Mouse (Mus musculus) gastrocnemius, adult 8-10 months (tissue): ENCODE results near the gene 5730522E02Rik. TPM values are rescaled to one million over a fixed set of nuclear protein-coding genes. Genes with fewer than 3 reads are reported as not detected.

Experiments
- DNase-seq, 2 experiments: peaks; one replicate each; pipeline ENCODE4 v3.0.0; 2022; ENCODE audit warnings: low spot score in 2 of 2
- total RNA-seq, 4 experiments: library from RNA; stranded (reverse); gene quantifications; 2 replicates each; pipeline ENCODE4 v1.2.4; 2022

5730522E02Rik gene
- total RNA-seq, 4 experiments from 2014 or later, result not detected

- DNase-seq, result no peak
Observed at GRCm38 (mm10) chr11:26004018-26004417, 206.5 kb downstream of the 5730522E02Rik start.

DNA sequence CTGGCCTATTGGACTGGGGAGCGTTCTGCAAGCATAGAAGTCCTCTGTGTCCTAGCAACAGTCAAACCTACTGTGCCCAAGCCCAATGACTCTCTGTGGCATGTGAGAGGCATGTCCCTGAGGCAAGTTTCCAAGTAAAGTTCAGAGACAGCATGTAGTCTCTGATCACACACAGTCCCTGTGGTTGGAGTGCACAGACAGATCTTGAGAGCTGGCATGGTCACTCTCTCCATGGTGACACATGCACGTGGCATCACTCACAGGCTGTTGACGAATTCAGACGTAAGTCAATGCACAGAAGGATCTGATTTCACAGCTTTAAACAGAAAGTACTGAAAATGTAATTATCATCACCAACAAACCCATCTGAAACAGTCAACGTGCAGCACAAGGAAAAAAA lies 210.8 kb downstream of the 5730522E02Rik start:
- no peak for DNase-seq

DNA sequence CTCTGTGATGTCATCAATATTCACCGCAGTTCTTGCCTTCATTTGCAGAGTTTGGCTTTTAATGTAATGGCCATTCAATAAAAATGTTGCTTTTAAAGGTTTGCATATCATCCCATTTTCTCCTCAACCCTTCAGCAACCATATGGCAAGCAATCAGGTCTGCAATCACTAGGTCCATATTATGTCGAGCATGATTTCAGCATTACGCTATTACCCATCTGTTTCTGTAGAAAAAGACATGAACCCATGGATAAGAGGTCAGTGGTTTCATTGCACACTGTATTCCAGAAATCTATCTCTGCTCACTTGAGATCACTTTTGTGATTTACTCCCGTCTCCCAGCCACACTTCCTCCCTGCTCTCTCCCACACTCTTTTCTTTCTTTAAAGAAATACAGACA lies 213.1 kb downstream of the 5730522E02Rik start:
- DNase-seq, result no peak

GRCm38 (mm10) chr11:25994128-25994527 lies 216.4 kb downstream of the 5730522E02Rik start:
- no peak for DNase-seq

DNA sequence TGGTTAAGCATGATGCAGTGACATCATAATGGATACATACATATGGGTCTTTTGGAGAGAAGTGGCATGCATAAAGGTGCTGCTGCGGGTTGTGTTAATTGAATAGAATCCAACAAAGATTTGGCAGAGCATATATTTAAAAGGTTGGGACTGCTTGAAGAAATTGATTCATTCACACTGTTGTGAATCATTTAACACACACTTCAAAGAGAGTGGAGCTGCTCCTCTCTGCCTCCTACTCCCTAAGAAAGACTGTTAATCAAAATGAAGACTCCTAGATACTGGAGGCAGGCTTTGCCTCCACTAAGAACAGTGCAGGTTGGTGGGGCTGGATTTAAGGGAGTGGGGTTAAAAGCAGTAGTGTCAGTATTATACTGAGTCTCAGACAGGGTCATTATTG lies 218.3 kb downstream of the 5730522E02Rik start:
- no peak for DNase-seq

GRCm38 (mm10) chr11:25978736-25979276 lies 231.8 kb downstream of the 5730522E02Rik start:
- no peak for DNase-seq

GRCm38 (mm10) chr11:25941504-25941903 lies 269.1 kb downstream of the 5730522E02Rik start:
- DNase-seq, result no peak

DNA sequence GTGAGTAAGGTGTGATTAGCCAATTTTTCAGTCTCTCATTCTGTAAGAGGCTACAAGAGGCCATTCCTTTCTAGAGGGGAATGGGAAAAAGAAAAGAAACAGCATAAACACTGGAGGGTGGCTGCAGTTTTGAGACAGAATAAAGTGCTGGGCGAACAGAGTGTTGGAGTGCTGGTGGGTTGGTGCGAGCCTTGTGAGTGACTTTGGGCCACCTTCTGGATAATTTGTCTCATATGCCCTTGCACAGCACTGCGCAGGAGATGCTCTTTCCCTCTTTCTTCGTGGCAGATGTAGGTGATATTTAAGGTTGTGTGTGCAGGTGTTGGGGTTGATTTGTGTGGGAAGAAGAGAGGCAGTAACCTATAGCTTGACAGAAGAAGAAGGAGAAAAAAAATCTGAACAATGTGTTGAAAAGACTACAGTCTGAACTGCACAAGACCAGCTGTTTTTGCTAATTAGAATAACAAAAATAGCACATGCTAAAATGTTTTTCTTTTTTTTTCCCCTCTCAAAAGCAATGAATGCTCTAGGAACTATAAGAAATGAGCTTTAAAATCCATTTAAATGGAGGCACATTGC lies 269.8 kb downstream of the 5730522E02Rik start:
- DNase-seq, result no peak

DNA sequence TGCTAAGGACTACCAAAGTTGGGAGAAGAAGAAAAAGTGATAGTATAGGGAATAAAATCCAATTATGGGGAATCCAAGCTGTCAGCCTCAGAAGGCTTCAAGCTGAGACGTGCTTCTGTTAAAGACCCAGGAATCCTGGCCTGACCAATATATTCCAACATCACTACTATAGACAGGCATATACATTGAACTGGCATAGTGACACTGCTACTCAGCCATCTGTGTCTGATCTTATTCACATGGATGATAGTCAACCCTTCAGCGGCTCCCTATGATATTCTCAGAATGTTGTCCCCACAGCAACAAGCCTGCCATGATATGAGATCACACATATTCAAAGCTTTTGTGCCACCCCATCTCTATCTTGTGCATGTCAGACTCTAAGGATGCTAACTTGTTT lies 284.3 kb downstream of the 5730522E02Rik start:
- DNase-seq, result no peak

DNA sequence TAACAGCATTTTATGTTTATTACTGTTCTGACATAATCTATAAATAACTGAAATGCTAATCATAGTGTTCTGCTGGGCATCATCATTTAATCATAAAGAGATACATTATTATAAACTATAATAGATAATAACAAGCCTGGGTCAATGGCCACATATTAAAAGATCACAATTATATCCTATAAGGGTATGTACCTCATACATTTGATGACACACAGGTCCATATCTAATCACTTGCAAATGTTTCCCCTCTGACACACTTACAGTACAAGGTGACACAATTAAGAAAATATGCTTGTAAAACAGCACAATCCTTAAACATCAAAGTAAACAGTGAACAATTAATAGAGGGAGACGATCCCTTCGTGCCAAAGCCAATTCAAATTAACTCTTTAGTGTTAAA lies 308.2 kb downstream of the 5730522E02Rik start:
- DNase-seq, result no peak

DNA sequence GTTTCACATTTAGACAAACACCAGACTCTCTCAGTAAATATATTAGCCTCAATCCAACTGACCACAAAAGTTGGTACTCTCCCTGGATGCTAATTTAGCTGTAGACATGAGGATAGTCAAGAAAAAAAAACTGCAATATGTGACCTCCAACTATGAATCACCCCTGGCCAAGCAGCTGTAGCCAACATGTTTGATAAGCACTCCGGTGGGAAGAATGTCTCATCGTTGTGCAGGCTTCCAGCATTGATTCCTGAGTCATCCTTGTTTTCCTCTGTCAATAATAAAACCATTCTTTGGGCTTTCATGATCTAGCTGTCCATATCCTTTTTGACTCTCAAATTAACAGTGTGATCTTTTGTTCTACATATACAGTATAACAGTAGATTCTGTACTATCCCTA lies 308.9 kb downstream of the 5730522E02Rik start:
- DNase-seq, result no peak

DNA sequence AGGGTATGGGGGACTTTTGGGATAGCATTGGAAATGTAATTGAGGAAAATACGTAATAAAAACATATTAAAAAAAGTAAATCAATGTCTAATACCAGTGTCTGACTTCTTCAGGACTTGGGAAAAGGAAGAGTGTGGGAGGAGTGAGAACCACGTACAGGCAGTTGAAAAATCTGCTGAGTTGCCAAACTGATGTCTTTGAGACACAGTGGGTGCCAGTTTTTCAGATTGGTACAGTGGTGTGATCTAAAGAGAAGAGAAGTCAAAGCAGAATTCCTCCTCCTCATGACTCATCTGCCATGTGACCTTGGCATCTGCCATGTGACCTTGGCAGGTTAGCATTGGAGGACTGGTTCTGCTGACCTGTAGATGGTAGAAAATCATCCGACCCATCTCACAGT lies 316.7 kb downstream of the 5730522E02Rik start:
- DNase-seq, result no peak

DNA sequence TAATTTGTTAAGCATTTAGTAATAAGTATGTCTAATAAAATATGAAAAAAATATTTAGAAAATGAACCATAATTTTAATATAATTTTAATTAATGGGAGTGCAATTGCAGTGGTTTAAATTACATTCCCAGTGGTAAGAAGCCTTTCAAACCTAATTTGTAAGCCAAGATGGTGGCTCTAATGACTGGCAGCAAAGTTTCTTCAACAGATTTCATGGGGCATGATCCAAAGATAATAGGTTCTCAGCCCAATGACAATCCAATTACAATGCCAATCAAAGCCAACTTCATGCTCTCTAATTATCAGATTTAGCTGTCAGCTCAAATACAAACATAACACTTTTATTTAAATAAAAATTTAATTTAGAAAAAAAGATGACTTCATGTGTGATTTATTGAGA lies 337.6 kb downstream of the 5730522E02Rik start:
- DNase-seq, result no peak

DNA sequence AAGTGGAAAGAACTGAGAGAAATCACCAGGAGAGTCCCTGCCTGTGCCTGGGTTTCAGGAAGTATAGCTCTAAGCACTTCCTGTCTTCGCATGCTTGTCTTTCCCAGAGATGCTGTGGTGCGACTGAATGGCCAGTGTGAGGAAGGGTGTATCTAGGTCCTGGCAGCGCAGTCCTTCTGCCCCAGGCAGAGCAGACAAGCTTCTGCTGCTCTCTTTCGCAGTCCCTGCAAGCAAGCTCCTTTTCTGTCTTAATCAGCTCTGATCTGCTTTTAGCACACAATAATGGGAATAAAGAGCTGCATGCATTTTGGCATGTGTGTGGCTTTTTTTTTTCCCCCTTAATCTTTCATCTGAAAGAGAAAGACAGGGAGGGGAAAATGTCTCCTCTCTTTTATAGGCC lies 338.2 kb downstream of the 5730522E02Rik start:
- no peak for DNase-seq

DNA sequence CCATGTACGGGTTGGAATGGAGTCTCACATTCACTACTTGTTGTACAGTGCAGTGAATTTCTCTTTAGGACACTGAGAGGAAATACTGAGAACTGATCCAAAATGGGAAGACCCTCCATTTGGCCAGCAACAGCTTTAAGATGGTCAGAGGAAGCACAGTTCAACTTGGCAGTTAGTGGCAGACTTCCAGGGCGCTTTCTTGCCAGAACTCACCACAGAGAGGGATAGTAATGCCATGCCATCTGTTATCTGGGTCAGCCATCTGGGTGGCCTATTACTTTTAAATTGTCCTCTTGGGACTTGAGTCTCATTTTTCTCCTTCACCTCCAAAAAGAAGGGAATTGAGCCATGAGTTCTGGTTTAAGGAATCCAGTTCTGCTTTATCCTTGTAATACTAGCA lies 344.3 kb downstream of the 5730522E02Rik start:
- no peak for DNase-seq

DNA sequence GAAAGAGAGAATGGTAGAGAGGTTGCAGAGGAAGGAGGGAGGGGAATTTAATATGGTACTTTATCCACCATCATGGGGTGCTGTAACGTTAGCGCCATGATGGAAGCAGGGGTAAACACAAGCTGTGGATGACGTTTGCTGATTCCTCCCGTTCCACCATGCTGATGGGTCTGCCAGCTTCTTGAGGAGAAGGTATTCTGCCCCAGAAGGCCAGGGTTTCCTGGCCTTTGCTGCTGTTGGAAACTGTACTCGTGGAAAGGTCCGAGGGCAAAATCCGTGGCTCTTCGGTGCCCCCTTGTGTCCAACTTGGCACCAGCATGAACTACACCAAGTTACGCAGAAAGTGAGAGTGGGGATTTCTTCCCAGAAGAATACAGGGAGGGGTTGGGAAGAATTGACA lies 347.9 kb downstream of the 5730522E02Rik start:
- no peak for DNase-seq

- no peak for DNase-seq
Observed at GRCm38 (mm10) chr11:25856629-25857568, 353.7 kb downstream of the 5730522E02Rik start.

- no peak for DNase-seq
Observed at GRCm38 (mm10) chr11:25855794-25856193, 354.8 kb downstream of the 5730522E02Rik start.

- no peak for DNase-seq
Observed at GRCm38 (mm10) chr11:25854216-25854615, 356.3 kb downstream of the 5730522E02Rik start.

GRCm38 (mm10) chr11:25853032-25853431 lies 357.5 kb downstream of the 5730522E02Rik start:
- DNase-seq, result no peak

GRCm38 (mm10) chr11:25848824-25849644 lies 361.5 kb downstream of the 5730522E02Rik start:
- no peak for DNase-seq

- no peak for DNase-seq
Observed at GRCm38 (mm10) chr11:25838451-25838850, 372.1 kb downstream of the 5730522E02Rik start.
